ENCODE assay signal across 7 mouse cellular contexts in the genomic region with DNA sequence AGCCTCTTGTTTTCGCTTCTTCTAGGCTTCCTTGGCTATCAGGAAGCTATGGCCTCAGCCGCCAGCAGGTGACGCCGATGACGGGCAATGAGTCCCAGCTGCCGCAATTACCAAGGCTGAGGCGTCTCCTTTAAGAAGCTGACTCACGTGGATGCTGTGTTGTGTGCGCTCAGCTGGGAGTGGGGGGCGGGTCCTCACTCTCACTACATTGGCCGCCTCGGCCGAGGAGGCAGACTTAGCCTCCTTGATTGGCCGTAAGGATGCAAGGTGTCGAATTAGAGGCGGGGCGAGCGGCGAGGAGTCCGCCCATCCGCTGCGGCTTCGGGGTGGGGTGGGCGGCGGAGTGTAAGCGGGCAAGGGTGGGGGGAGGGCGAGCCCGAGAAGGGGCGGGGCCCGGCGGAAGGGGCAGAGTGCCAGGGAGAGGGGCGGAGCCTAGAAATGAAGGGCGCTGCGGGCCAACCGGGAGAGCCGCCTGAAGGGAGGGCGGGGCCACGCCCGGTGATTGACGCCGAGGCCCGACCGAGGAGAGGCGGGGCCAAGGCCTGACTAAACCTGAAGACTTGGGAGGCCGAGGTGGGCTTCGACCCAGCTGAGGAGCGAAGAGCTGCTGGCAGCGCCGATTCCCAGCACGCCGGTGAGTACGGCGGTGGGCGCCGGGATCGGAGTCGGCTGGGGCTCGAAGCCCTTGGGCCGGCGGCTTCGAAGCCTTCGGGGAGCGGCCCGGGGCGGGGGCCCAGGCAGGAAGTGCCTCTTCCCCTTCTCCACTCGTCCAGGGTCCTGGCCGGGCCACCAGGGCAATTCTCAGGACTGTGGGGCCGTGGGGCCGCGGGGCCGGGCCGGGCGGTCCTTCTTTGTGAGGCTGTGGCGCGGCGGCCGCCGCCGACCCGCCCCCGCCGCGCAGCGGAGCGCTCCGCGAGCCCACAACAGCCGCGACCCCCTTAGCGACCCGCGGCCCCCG. TPM values are rescaled to one million over a fixed set of nuclear protein-coding genes. Genes with fewer than 3 reads are reported as not detected.
A peak's percentile ranks its signal among the peaks of the same experiment; 100 is the strongest.
DNase-seq lines count a peak whose midpoint lies in the region; ATAC-seq lines count a peak whose summit lies in the region.

Ypel5 (plus strand) TSS at position 296 of the 958 bp plus-strand sequence.

- peak; percentile 97 for ATAC-seq in embryonic facial prominence, embryonic 12.5 days (ENCODE audit: insufficient number of reproducible peaks, insufficient read depth, low FRiP score, low TSS enrichment)
- peak; percentile 98 for ATAC-seq in limb, embryonic 11.5 days (ENCODE audit: insufficient number of reproducible peaks, low FRiP score, low TSS enrichment, low read depth)
- peak; percentile 97 for ATAC-seq in midbrain, embryonic 14.5 days (ENCODE audit: low FRiP score, low TSS enrichment)

- H3K9ac ChIP-seq in embryonic facial prominence, embryonic 12.5 days = peak within 1 kb of the TSS; percentile 92
- H3K9ac ChIP-seq in limb, embryonic 11.5 days (ENCODE audit: low read length) = peak within 1 kb of the TSS; percentile 75
- peak within 1 kb of the TSS; percentile 95 for H3K9ac ChIP-seq in midbrain, embryonic 14.5 days (replicated peaks; ENCODE audit: low read length)

- DNase-seq in adrenal gland, postnatal 25 days = peak; percentile 99
- peak; percentile 100 for DNase-seq in heart, adult 11 months
- peak; percentile 97 for DNase-seq in kidney, adult 18-20 months
- peak; percentile 98 for DNase-seq in limb, embryonic 11.5 days (ENCODE audit: low spot score)
- peak; percentile 99 for DNase-seq in midbrain, embryonic 14.5 days
- peak; percentile 94 to 99 for DNase-seq in spleen, adult 18-20 months

- peak within 1 kb of the TSS; percentile 91 for H3K4me3 ChIP-seq in embryonic facial prominence, embryonic 12.5 days
- peak within 1 kb of the TSS; percentile 58 for H3K4me3 ChIP-seq in limb, embryonic 11.5 days (ENCODE audit: low read depth, low read length)
- H3K4me3 ChIP-seq in midbrain, embryonic 14.5 days (replicated peaks; ENCODE audit: low read depth, low read length) = peak within 1 kb of the TSS; percentile 82

- no peaks in the 10 kb centered on the region for H3K36me3 ChIP-seq in embryonic facial prominence, embryonic 12.5 days
- H3K36me3 ChIP-seq in limb, embryonic 11.5 days (ENCODE audit: control insufficient read depth, insufficient read depth, low read length) = no peaks in the 10 kb centered on the region
- H3K36me3 ChIP-seq in midbrain, embryonic 14.5 days (ENCODE audit: control insufficient read depth, insufficient read depth, low read length) = no peaks in the 10 kb centered on the region

- no peaks in the 10 kb centered on the region for H3K9me3 ChIP-seq in embryonic facial prominence, embryonic 12.5 days
- H3K9me3 ChIP-seq in limb, embryonic 11.5 days (ENCODE audit: control insufficient read depth, low read length) = no peaks in the 10 kb centered on the region
- no peaks in the 10 kb centered on the region for H3K9me3 ChIP-seq in midbrain, embryonic 14.5 days (ENCODE audit: control insufficient read depth, low read length)

- WGBS in embryonic facial prominence, embryonic 12.5 days = under 1% methylated on average over 68 of the region's 93 CpGs
- WGBS in limb, embryonic 11.5 days = under 1% methylated on average over 71 of the region's 93 CpGs
- under 1% methylated on average over 76 of the region's 93 CpGs for whole genome bisulfite sequencing in midbrain, embryonic 14.5 days

- H3K27ac ChIP-seq in embryonic facial prominence, embryonic 12.5 days = peak within 1 kb of the TSS; percentile 97
- H3K27ac ChIP-seq in limb, embryonic 11.5 days (replicated peaks; ENCODE audit: low read depth, low read length) = peak within 1 kb of the TSS; percentile 66
- peak within 1 kb of the TSS; percentile 98 for H3K27ac ChIP-seq in midbrain, embryonic 14.5 days (replicated peaks; ENCODE audit: low read depth, low read length)

- H3K4me2 ChIP-seq in embryonic facial prominence, embryonic 12.5 days (replicated peaks) = peak within 1 kb of the TSS; percentile 60
- peak within 1 kb of the TSS; percentile 77 for H3K4me2 ChIP-seq in limb, embryonic 11.5 days (ENCODE audit: low read depth, severe bottlenecking)
- H3K4me2 ChIP-seq in midbrain, embryonic 14.5 days (ENCODE audit: low read length) = peak within 1 kb of the TSS; percentile 66

- peaks cover 7% of the 10 kb centered on the region for H3K4me1 ChIP-seq in embryonic facial prominence, embryonic 12.5 days
- H3K4me1 ChIP-seq in limb, embryonic 11.5 days (ENCODE audit: control insufficient read depth, insufficient read depth, low read length) = no peaks in the 10 kb centered on the region
- H3K4me1 ChIP-seq in midbrain, embryonic 14.5 days (ENCODE audit: control insufficient read depth, insufficient read depth, low read length) = peaks cover 8% of the 10 kb centered on the region

- H3K27me3 ChIP-seq in embryonic facial prominence, embryonic 12.5 days = no peaks in the 10 kb centered on the region
- H3K27me3 ChIP-seq in limb, embryonic 11.5 days (ENCODE audit: control insufficient read depth, insufficient read depth, low read length) = no peaks in the 10 kb centered on the region
- no peaks in the 10 kb centered on the region for H3K27me3 ChIP-seq in midbrain, embryonic 14.5 days (ENCODE audit: control insufficient read depth, insufficient read depth, low read length)

RNA-seq across cellular contexts. Expression of gene Ypel5, which starts in this region (rescaled TPM):
- 74.9 and 90.0 TPM in 2 replicates for total RNA-seq in adrenal gland, postnatal 25 days (2021)
- polyA plus RNA-seq in embryonic facial prominence, embryonic 12.5 days (2016; fragmentation: Nextera tagmentation; extraction: Ambion mirVana) = 47.9 and 49.4 TPM in 2 replicates
- polyA plus RNA-seq in limb, embryonic 11.5 days (2014; fragmentation: Nextera tagmentation; extraction: Ambion mirVana) = 37.2 and 38.2 TPM in 2 replicates
- 120 and 131 TPM in 2 replicates for polyA plus RNA-seq in midbrain, embryonic 14.5 days (2014; fragmentation: Nextera tagmentation; extraction: Ambion mirVana)

Comparison
In these comparisons a context has a peak if more than half of its experiments do, and no peak if none do; other contexts are left out.
1. Peak in every context shown above with its lines: DNase-seq, ATAC-seq, H3K4me3 ChIP-seq and H3K27ac ChIP-seq.